Mouse (Mus musculus) liver (tissue): ENCODE results near the gene Akr1c19.

ENCODE experiments used
- DNase-seq: peaks from one replicate; pipeline ENCODE4 v3.0.0-alpha.2; 2020; ENCODE audit warnings: mixed read lengths

The Akr1c19 gene

GRCm38 (mm10) chr13:4277526-4277925, 49.0 kb downstream of the Akr1c19 start:
- no peak for DNase-seq

GRCm38 (mm10) chr13:4279284-4279683, 50.8 kb downstream of the Akr1c19 start, which contains the start of gene Akr1c12:
TSS of gene Akr1c12 (minus strand) at chr13:4279433.
- DNase-seq, result no peak

- DNase-seq, result no peak
These were observed 53.2 kb downstream of the Akr1c19 start for GRCm38 (mm10) chr13:4281471-4282412.

- DNase-seq, result no peak
These were observed 68.5 kb downstream of the Akr1c19 start for GRCm38 (mm10) chr13:4296991-4297390.
